Mouse (Mus musculus): Measurements from ENCODE around the gene Gm10762.
"Not testable (repeated sequence)": the region's sequence is repeated elsewhere in the genome, so short reads cannot be mapped to it uniquely, and the experiment has no call there.

Gm10762 gene

DNA sequence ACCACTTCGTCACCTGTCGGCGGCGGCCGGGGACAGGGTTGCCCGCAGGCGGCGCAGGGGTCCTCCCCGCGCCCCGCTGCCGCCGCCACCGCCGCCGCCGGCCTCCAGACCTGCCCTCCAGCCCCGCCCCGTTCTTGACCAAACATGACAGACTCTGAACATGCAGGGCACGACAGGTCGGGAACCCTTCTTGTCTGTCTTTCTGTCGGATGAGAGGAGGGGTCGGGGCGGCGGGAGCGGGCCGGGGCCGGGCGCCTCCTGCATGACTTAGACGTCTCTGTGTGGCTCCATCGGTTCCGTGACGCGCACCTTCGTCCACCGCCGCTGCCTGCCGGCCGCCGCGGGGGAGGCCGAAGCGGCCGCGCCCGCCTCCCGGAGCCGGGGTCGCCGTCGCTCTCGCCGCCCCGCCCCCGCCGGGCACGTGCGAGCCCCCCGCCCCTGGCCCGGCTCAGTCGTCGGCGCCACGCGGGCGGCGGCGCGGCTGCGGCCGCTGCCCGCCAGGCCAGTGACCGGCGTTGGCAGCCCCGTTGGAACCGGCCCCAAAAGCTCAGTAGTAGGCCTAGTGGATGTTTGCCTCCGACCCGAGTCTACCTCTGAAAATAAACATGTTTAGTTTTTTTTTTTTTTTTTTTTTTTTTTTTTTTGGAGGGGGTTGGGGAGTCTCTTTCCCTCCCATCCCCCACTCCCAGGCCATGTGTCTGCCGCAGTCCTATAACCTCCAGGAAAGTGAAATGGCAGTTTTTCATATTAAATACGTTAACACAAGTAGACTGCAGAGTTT is at the start of gene Gm10762:
Gene Gm10762, minus strand, starts transcription at position 65 of the 781 bp plus-strand sequence.
- peak; percentile 83 for DNase-seq

DNA sequence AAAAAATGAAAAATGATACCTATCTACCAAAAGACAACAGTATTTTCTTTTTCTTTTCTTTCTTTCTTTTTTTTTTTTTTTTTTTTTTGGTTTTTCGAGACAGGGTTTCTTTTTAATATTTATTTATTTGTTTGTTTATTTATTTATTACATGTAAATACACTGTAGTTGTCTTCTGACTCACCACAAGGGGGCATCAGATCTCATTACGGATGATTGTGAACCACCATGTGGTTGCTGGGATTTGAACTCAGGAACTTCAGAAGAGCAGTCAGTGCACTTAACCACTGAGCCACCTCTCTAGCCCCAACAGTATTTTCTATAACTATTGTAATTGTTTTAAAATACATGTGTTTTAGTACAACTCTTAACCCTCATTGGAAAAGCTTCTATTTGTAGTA is 41.3 kb upstream of the Gm10762 start:
- not testable (repeated sequence) for DNase-seq

DNA sequence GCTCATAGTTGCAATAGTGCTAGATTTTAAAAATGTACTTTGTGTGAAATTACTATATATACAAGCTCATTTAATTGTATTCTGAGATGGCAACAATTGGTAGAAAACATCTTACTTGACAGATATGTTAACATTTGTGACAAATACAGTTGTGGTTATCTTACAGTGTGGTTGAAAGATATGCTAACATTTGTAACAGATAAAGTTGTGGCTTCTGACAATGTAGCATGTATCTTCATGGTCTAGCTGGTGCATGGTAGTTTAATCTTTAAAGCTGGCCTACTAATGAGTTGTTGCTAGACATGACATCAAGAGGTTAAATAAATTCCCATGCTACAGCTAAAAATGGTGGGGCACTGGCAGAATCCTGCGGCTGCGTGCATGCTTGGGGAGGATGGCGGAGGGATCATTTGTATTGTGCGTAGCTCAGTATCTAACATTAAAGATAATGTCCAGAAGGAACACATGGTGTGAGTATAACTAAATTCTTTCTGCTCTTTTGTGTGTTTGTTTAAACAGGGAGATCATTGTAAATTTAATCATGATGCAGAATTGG is 38.7 kb upstream of the Gm10762 start:
- DNase-seq, result no peak

DNA sequence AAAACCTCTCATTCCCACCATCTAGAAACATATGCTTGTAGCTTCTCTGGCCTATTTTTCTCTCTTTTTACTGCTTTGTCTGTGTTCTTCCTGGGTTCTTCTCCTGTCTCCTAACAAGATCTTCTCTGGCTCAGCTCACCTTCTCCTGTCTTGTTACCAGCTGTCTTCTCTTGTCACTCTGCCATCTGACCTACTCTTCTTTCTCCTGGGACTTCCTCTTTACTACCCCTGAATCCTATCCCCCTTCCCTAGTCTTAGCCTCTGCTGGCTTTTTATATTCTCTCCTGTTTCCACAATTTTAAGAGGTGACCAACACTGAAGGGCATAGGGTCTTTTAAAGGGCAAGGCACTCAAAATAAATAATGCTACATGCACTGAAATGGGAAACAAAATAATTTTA is 37.3 kb upstream of the Gm10762 start:
- peak; percentile 43 for DNase-seq

DNA sequence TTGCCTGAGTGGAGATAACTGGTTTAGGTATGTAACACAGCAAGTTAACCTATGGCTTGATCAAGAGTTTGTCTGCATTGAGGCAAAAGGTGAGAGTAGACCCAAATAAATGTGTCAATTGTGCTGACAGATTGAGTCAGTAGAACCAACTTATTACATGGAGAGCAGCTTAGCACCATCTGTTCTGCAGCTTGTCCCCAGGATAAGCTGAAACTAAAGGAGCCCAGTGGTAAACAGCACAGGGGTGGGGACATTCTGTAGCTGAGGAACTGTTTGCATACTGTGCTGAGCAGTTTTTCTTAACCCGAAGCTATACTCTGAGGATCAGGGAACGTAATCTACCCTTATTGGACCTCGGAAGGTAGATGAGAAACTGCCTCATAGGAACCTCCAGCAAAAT is 17.2 kb upstream of the Gm10762 start:
- DNase-seq, result peak; percentile 46

DNA sequence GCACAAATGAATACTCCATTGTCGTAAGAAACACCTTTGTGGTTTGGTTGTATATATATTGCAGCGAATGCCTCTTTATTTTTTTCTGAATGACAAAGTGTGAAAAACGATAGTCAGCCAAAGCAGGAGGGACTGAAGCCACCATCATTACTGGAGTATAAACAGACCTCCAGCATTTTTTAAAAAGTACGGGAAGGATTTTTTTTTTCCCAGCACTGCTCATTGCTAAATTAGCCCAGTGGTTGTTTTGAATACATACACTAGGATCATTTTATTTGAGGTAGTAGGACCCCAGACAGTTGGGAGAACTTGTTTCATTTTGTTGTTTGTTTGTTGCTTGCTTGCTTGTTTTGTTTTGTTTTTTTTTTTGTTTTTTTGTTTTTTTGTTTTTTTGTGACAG is 8.0 kb upstream of the Gm10762 start:
- no peak for DNase-seq

DNA sequence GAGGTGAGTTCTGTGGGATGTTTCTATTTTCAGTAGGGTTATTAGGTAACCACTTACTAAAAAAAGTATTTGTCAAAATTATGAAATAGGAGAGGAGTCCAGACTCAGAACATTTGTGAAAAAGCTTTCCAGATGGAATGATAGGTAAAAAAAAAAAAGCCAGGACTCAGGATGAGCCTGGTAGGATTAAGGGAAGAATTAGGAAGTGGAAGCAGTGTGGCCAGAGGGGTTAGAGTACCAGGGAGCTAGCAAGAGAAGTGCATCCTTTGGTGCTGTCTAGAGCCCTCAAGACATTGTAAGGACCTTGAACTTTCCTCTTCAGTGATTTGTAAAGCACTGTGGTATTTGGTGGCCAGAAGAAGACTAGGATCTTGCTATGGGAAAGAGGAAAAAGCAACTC is 4.8 kb upstream of the Gm10762 start:
- DNase-seq, result no peak

DNA sequence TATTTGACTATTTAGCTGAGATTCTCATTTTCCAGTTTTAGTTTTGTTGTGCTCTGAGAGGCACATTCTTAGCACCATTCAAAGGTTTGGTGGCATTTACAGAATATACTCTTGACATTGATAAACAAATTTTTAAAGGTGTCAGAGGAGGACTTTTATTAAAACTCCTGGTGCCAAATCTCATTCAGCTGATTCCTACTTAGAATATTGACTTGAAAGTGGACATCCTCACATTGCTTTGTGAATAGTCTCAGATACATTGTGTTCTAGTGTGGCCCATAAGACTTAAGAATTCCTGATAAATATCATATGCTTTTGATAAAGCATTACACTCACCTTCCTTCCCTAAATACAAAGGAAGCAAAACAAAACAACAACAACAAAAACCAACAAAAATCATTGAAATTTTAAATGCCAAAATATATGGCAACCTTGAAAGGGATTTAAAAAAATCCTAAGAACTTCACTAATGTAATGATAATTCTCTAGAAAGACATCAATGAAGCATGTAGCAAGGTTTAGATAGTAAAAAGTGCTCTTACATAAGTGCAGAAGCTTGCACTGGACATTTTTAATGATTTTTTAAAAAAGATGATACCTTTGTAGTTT is 1.1 kb upstream of the Gm10762 start:
- DNase-seq, result no peak

DNA sequence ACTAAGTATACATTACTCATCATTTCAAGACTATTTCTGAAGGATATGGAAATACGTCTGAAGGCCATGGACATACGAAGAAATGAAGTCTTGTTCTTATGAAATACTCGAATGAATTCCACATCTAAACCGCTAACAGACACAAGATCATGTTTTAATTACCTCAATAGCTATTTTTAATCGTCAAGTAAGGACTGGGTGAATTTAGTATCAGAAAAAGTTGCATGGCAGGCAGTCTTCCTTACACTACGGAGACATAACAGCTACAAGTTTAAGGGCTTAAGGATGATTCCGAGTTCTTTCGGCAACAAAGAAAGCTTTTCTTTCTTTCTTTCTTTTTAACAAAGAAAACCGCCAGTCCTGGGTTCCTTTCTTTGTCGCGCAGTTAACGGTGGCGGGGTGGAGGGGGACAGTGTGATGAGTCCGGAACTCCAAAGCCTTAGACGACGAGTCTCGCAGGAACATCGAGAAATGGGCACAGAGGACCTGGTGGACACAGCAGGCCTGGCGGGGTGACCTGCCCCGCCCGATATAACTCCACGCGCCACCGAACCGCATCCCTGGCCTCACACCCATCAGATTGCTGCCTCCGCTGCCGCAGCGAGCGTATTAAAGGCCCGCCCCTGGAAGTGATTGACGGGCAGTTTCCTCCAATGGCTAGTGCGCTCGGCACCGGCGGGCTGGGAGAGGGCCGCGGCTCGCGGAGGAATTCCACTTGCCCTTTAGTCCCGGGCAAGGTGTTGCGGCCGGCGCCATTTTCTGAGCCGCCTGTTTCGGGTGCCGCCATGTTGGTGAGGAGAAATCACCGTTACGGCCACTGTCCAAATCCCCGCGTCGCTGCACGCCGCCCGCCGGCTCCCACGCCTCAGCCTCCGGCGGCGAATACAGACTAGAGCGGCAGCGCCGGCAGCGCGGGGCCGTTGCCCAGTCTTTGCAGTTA is 614 bp downstream of the Gm10762 start, which contains the start of gene Zc3h6:
Gene Zc3h6, plus strand, starts transcription at position 762 of the 940 bp plus-strand sequence.
- peak; percentile 99 for DNase-seq

DNA sequence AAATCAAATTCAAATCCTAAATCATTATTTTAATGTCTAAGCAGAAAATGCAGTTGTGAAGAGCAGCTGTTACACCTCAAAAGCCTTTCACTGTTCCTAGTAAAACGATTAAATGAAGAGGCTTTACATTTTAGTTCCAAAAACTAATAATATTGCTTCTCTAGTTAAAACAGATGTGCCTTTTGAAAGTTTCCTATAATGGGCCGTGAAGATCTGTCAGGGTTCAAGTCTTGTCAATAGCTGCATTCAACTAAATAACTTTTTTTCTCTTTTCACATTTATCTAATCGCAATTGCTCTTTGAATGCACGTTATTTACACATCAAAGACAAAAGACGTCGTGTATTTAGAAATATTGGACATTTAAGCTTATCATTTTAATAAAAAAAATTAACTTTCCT is 1.3 kb downstream of the Gm10762 start:
- DNase-seq, result no peak

DNA sequence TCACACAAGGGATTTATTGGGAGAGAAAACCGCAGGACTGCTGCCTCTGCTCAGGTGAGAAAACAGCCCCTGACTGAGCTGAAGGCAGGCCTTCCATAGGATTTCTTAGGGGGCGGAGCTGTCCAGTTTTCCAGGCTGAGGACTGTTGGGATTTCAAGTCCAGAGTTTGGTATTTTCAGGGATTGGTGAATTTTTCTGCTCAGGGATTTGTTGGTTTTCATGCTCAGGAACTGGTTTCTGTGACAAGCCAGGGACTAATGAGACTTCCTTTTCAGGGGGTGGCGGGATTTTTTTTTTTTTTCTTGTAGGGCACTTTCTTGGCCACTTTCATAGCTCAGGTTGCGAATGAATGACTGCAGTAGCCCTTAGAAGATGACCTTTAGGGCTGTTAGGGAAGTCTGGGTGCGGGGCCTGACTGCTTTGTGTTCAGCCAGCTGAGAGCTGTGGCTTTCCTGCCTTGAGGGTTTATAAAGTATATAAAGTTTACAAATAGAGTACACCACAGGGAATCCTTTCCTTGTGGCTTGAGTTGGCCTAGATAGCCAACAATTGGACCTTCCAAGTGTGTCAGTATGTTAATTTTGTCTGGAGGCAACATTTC is 1.9 kb downstream of the Gm10762 start:
- no peak for DNase-seq

DNA sequence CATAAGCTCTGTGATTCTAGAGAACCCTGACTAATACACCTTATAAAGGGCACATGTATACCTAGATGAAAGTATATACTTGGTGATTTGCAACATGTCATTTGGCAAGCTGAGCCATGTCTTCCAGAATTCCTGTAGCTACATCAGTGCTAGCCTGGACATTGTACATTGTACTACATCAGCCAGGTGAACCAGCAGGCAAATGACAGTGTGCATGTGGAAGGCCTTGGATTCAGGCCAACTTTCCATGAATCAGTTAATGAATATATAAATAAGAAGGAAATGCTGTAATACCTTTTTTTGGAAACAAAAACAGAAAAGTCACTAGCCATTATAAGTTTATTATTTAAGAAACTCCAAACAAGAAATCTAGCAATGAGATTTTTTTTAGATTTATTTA is 13.3 kb downstream of the Gm10762 start:
- DNase-seq, result no peak

DNA sequence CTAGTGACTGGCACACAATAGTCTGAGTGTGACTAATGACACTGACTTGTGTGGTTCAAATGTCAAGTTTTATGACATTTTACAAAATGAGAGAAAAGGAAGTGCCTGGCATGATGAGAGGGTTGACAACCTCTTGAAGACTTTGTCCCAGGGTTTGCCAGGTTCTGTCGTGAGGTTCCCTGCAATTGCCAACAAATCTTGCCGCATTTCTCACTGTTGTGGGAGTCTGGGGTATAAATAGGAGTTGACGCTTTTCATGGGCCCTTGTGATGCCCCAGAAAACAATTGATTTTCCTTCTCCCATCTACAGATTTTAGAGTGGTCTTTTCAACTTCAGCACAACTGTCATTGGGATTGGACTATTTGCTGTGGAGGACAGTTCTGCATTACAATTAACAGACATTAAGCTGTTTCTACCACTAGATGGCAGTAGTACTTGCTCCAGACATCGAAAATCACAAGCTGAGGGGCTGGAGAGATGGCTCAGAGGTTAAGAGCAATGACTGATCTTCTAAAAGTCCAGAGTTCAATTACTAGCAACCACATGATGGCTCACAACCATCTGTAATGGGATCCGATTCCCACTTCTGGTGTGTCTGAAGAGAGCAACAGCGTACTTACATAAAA is 19.4 kb downstream of the Gm10762 start:
- DNase-seq, result peak; percentile 82

DNA sequence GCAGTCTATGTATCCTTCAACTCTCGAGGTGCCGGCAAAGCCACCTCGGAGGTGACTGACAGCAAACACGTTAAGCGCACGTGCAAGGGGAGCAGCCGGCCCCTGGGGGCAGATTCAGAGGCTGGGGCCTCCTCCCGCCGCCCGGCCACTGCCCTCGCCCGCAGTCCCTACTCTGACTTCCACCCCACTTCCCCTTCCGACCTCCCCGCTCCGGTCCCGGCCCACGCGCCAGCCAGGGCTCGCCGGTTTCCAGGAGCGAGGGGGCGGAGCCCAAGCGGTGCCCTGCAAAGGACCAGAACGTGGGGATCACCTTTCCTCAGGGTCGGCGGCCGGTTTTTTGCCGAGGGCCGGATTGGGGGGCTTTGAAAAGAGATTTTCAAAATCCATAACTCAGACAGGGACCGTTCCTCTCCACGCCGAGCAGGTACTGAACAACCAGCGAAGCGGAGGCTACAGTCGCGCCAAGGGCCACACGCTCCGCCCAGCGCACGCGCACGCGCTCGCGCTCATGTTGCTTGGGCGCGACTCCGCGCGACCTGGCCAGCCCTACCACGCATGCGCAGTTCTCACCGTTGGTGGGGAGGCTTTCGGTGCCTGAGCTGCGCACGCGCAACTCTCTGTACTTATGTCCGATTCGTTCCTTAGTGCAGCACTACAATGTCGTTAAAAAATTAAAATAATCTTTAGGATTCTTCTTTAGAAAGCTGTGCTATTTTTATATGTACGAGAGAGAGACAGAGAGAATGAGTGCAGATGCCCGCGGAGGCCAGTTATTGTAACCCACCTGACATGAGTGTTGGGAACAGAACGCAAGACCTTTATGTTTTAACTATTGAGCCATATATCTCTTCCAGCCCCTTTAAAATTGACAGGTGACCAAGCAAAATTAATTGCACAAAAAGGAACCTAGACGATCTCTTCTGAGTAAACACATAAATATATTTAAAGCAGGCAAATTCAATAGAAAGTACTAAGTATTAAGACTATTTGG is 23.7 kb downstream of the Gm10762 start, which contains the start of gene Zc3h8:
Gene Zc3h8, minus strand, starts transcription at position 540 of the 991 bp plus-strand sequence.
- DNase-seq, result peak; percentile 97

DNA sequence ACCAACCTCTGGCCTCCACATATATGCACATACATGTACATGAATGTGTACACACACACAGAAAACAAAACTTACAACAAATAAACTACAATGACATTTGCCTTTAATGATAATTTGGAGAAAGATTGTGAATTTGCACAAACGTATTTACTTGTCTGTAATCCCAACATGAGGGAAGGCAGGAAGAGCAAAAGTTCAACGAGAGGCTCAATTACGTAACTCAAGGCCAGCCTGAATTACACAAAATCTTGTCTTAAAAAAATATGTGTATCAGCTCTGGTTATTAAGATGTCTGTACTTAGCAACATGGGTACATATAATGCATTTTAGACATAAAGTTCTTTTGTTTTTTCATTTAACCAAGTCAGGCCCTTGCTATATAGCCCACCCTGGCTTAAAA is 31.3 kb downstream of the Gm10762 start:
- no peak for DNase-seq

DNA sequence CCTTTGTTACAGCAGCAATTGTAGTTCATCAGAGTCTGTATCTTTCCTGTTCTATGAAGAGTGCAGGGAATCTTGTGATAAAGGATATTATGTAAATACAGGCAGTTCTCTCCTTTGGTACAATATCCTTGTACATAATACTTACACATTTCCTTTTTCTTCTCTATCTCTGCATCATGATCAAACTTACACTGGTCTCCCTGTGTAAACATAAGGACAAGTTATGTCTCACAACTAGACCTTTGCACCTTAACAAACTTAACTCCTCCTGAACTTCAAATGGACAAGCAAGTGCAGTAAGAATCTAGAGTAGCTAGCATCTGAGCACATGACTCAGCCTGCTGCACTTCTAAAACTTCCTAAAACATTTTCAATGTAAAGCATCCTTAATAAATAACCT is 36.8 kb downstream of the Gm10762 start:
- DNase-seq, result no peak

DNA sequence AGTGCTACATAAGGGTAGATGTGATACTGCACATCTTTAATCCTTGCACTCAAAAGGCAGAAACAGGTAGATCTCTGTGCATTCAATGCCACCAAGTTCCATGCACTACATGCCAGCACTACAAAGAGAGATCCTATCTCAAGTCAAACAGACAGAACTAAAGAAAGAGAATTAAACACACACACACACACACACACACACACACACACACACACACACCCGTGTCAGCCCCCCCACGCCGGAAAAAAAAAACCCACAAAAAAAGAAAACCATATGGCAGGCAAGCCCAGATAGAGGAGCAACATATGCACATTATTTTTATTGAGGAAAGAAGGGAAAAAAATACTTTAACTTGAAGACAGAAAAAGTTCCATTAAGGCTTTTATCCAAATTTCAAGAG is 39.1 kb downstream of the Gm10762 start:
- no peak for DNase-seq

DNA sequence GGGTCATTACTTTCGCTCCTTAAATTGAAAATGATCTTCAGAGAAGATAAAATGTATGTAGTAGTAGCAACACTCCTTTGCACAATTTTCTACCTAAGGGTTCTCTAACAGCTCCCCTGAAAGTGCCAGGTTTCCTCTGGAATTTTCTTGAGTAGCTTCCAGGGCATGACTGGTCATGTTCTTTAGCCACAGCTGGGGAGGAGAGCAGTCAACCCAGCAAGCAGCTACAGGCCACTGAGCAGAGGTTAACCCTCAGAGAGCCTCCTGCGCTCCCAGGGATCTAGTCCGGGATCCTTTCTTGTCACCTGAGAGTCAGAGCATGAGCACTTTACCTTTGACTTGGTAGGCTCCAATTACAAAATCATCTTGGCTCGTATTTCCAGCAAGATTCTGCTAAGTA is 42.7 kb downstream of the Gm10762 start:
- no peak for DNase-seq
